Mouse (Mus musculus) heart, adult 11 months (tissue): Measurements from ENCODE around the gene Samd8.

Experiments used
- DNase-seq: peaks from one replicate; pipeline ENCODE4 v3.0.0; 2022

Gene Samd8

DNA sequence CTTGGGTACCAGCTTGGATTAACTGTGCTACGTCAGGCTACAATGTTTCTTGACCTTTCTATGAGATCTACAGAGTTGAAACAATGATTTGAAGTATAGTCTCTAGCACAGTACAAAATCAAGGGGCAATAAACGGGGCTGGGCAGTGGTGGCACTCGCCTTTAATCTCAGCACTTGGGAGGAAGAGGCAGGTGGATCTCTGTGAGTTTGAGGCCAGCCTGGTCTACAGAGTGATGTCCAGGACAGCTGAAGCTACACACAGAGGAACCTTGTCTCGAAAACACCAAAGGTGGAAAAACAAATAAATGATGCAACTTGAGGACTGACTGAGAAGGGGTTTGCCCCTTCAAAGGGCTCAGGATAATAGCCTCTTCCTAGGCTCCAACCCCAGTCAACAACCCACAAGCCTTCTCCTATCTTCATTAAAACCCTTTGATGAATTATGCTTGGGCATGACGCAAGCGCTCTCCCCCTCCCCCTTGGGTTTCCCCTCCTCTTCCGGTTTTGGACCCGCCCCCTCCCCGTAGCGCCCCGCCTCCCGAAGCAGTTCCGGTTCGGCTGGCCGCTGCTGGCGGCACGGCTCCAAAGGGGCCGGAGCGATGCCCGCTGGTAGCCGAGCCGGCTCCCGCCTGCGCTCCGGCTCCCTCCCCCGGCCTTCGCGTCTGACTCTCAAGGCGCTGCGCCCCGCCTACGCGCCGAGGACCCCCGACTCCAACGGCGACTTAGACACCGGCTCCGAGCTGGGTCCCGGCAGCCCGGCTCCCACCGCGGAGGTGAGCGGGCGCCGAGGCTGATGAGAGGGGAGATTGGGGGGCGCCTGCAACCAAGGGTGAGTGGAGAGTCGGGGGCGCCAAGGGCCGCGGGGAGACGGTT lies at the start of gene Samd8:
Samd8 (plus strand) TSS at position 524 of the 873 bp plus-strand sequence.
- DNase-seq: peak; percentile 99

- peak; percentile 95 for DNase-seq
Measured at GRCm38 (mm10) chr14:21702691-21703090, 47.6 kb upstream of the Samd8 start.

DNA sequence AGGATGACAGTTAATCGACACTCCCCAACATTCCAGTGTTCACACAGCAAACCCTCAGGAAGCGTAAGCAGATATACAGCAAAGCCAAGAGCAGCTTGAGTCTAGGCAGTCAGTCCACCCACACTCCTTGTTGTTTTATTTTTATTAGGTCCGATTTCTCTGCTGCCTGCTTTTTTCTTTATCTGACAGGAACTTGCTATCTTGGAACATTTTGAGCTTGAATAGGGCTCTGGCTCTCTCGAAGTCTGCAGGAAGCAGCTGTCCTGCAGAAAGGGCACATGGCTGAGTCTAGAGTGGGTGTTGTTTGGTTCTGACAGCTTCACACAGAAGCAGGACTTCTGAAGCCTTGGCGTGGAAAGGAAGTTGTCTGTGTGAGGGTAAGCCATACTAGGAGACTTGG lies 47.1 kb upstream of the Samd8 start:
- DNase-seq: peak; percentile 97

DNA sequence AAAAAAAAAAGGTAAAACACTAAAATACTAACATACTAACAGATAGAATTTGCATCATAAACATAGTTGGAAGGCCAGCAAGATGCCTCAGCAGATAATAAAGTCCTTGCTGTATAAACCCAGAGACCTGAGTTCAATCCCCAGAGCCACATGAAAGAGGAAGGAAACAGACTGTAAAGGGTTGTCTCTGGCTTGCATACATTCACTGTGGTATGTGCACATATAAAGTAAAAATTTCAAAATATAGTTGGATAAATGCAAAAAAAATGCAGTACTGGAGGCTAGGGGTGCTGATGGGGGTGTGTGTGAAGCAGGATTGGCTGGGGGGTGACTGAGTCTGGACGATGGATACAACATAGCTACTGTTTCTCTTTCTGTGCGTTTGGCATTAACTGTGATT lies 44.9 kb upstream of the Samd8 start:
- no peak for DNase-seq

- peak; percentile 97 for DNase-seq
Measured at GRCm38 (mm10) chr14:21706759-21707571, 43.4 kb upstream of the Samd8 start.

- no peak for DNase-seq
Measured at GRCm38 (mm10) chr14:21709545-21709944, 40.8 kb upstream of the Samd8 start.

GRCm38 (mm10) chr14:21711231-21711630 lies 39.1 kb upstream of the Samd8 start:
- no peak for DNase-seq

- DNase-seq: no peak
Measured at GRCm38 (mm10) chr14:21714486-21714885, 35.8 kb upstream of the Samd8 start, which contains the start of gene Dupd1. Gene Dupd1, minus strand, starts transcription at chr14:21714576.

GRCm38 (mm10) chr14:21719646-21720383 lies 30.5 kb upstream of the Samd8 start:
- DNase-seq: no peak

DNA sequence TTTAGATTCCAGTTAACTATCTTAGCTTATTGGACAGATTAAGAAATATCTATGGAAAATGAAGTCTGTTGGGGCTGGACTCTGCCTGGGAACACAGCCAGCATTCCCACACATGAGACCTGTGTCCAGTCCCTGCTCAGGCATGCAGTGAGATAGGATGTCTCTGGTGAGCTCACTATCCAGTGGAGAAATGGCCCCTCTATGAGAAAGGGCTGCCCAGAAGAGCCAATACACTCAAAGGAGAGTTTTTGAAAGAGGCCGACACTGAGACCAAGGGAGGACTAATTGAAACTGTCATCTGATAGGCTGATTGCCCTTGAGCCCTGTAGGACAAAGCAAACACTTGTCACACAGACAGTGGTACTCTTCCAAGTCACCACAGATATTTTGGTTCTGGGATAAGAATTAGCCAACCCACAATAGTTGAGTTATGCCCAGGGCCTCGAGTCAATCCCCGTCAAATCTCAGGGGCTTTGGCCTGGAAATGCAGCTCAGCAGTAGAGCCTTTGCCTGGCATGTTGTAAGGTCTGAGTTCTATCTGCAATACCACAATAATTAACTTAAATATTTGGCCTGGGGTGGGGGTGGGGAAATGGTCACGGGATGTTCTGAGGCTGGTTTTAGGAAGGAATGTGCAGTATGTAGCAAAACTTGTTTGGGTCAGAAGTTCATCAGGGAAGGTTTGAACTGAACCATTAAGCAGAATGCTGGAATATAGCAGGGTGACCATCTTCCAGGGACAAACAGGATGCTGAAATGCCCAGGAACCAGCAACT lies 29.7 kb upstream of the Samd8 start:
- DNase-seq: no peak

GRCm38 (mm10) chr14:21722021-21722698 lies 28.2 kb upstream of the Samd8 start:
- no peak for DNase-seq

DNA sequence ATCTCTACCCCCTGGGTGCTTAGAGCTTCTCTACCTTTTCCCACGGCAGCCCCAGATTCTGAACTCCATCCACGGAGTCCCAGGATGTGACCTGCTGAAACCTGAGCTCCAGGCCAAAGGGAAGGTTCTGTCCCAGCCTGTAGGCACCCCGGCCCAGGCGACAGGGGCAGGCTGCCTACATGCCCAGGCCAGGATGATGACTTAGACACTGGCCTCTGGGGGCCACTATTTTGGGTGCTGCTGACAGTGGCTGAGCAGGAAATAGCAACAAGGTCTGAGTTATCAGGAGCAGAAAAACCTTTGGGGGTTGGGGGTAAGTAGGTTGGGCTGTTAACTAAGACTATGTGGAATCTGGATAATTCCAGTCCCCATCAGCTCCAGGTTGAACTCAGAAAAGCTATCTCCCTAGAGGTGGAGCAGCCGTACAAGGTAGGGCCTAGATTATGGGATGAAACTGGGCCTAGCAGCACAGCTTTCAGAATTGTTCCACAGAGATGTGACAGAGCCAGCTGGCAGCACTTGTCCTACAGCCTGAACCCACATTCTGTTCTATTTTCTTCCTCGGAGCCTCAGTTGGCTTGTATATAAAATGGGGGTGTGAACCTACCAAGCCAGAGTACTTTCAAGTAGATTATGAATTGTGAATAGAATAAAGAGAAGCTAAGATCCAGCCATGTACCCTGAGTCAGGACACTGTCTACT lies 21.1 kb upstream of the Samd8 start:
- peak; percentile 89 for DNase-seq

GRCm38 (mm10) chr14:21729936-21730335 lies 20.4 kb upstream of the Samd8 start:
- DNase-seq: peak; percentile 83

GRCm38 (mm10) chr14:21733131-21733905 lies 17.0 kb upstream of the Samd8 start:
- DNase-seq: peak; percentile 81

DNA sequence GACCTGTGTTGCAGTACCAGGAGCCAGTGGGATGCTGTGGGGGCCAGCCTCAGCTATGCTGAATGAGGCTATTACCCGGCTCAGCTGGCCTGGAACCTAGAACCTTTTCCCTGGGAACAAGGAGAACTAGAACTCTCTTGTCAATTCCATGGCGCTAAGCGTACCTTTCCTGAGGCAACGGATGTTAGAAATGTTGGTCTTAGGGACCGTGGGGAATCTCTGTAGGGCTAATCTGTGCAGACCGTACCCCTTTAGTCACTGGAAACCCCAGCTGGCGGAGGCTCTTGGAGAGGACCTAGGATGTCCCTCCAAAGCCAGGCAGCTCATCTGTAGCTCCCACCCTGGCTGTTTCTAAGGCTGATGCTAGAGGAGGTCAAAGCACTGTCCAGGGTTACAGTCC lies 10.0 kb upstream of the Samd8 start:
- DNase-seq: peak; percentile 80

- DNase-seq: no peak
Measured at GRCm38 (mm10) chr14:21741314-21741713, 9.0 kb upstream of the Samd8 start.

DNA sequence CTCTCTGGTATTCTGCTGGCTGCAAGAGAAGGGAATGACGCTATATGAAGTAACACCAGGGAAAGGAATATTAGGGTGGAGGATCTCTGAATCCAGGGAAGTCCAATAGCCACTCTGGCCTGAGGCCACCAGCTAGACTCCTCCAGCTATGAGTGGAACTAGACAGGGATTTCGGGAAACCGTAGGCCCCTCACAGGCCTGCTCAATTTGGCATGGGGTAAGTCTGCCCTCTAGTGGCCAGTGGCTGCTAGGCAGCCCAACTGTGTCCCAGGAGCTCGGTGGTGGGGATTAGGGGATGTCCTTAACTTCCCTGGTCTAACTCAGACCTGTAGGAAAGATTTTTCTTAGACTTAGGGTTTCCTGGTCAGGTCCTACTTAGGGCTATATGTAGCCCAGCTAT lies 8.5 kb upstream of the Samd8 start:
- peak; percentile 97 for DNase-seq

DNA sequence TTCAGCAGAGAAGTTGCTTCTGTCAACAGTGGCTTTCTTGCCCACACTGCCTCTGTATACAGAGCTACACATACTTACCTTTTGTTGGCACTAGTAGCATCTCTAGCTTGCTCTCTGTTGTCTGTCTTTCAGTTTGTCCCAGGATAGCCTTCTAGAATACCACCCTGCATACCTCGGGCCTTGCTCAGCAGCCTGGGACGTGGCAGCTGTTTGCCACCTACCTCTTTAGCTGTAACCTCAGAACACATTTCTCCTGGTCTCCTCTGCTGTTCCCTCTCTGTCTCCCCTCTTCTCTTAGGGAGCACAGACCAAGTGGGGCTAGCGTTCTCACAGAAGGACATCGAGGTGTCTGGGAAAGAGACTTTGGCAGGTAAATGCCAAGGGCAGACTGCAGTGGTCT lies 7.9 kb upstream of the Samd8 start:
- peak; percentile 83 for DNase-seq

DNA sequence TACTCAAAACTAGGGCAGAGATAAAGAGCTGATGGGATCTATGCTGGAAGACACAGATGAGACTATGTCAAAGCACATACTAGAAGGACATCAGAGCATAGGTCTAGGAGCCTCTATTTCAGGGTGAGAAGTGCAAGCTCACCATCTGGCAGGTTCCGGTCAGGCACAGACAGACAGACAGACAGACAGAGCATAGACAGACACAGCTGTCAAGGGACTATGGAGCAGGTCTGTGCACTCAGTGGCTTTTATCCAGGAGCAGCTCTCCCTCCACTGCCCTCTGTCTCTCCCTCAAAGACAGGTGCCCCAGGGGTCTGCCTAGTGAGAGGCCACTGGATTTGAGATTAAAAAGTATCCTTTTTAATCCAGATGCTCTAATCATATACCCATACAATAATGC lies 6.2 kb upstream of the Samd8 start:
- peak; percentile 49 for DNase-seq

GRCm38 (mm10) chr14:21745149-21745548 lies 5.2 kb upstream of the Samd8 start:
- peak; percentile 95 for DNase-seq
